Mouse (Mus musculus) urinary bladder, adult 2 months (tissue): ENCODE measurements around the gene Tnpo3. TPM values are rescaled to one million over a fixed set of nuclear protein-coding genes. Genes with fewer than 3 reads are reported as not detected.
A peak's percentile ranks its signal among the peaks of the same experiment; 100 is the strongest.

Experiments used
- DNase-seq: peaks from one replicate; pipeline ENCODE4 v3.0.0; 2022; ENCODE audit warnings: low spot score
- polyA plus RNA-seq: library from polyadenylated mRNA; depleted of rRNA; stranded (reverse); fragments of >200 nt; gene quantifications from 2 replicates; pipeline ENCODE4 v1.2.3, GENCODE M21; 2012

Tnpo3 gene
- polyA plus RNA-seq, 1 experiment = 61.1 TPM

GRCm38 (mm10) chr6:29527361-29528164 is 82.1 kb downstream of the Tnpo3 start:
- no peak for DNase-seq

GRCm38 (mm10) chr6:29526281-29527251 is 83.1 kb downstream of the Tnpo3 start, which contains the start of gene Irf5:
Gene Irf5, plus strand, starts transcription at chr6:29526625.
- DNase-seq = no peak

GRCm38 (mm10) chr6:29525256-29525655 is 84.4 kb downstream of the Tnpo3 start:
- DNase-seq = no peak

- DNase-seq = no peak
Observed at GRCm38 (mm10) chr6:29524034-29524489, 85.6 kb downstream of the Tnpo3 start.

- no peak for DNase-seq
Observed at GRCm38 (mm10) chr6:29523301-29524033, 86.2 kb downstream of the Tnpo3 start.

- DNase-seq = no peak
Observed at GRCm38 (mm10) chr6:29522626-29523300, 86.9 kb downstream of the Tnpo3 start.

- peak; percentile 62 for DNase-seq
Observed at GRCm38 (mm10) chr6:29517139-29517538, 92.5 kb downstream of the Tnpo3 start.

- no peak for DNase-seq
Observed at GRCm38 (mm10) chr6:29513284-29513683, 96.4 kb downstream of the Tnpo3 start.

GRCm38 (mm10) chr6:29509086-29509485 is 100.6 kb downstream of the Tnpo3 start:
- DNase-seq = no peak

- DNase-seq = no peak
Observed at GRCm38 (mm10) chr6:29507447-29508309, 102.0 kb downstream of the Tnpo3 start, which contains the start of gene Kcp. Gene Kcp, minus strand, starts transcription at chr6:29507952.

- no peak for DNase-seq
Observed at GRCm38 (mm10) chr6:29506834-29507233, 102.9 kb downstream of the Tnpo3 start.

GRCm38 (mm10) chr6:29505493-29505892 is 104.2 kb downstream of the Tnpo3 start:
- no peak for DNase-seq

- DNase-seq = no peak
Observed at GRCm38 (mm10) chr6:29501599-29501998, 108.1 kb downstream of the Tnpo3 start.

- no peak for DNase-seq
Observed at GRCm38 (mm10) chr6:29500810-29501209, 108.9 kb downstream of the Tnpo3 start.

- DNase-seq = no peak
Observed at GRCm38 (mm10) chr6:29500177-29500576, 109.5 kb downstream of the Tnpo3 start.

- no peak for DNase-seq
Observed at GRCm38 (mm10) chr6:29497791-29498190, 111.9 kb downstream of the Tnpo3 start.

GRCm38 (mm10) chr6:29496270-29496669 is 113.4 kb downstream of the Tnpo3 start:
- no peak for DNase-seq

GRCm38 (mm10) chr6:29494101-29494500 is 115.6 kb downstream of the Tnpo3 start:
- DNase-seq = no peak
